Comparison of ENCODE assay signal across 9 mouse cellular contexts in the genomic region with DNA sequence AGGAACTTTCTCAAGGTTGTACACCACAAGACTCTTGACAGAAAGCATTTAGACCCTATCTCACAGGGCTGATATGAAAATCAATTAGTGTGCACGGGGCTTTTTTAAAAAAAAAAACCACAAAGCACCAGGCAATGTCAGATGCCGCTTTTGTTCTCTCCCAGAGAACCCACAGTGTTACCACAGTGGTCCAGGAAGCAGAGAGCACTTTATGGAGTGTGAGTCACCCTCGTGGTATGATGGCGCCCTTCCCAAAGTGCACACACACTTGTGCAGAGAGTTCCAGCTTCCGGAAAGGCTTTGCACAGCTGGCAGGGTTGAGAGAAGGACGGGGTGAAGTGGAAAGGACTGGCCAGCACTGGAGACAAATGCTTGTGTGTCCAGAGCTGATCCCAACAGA. TPM values are rescaled to one million over a fixed set of nuclear protein-coding genes. Genes with fewer than 3 reads are reported as not detected.
A peak's percentile ranks its signal among the peaks of the same experiment; 100 is the strongest.
DNase-seq lines count a peak whose midpoint lies in the region; ATAC-seq and TF ChIP-seq lines count a peak whose summit lies in the region.
"Had no signal": no experiment of that assay in that cellular context is flagged by ENCODE, and none has a peak within 500 bp of the region (broad histone marks: within the 10 kb centered on the region; RNA-seq: fewer than 3 reads in every experiment).

No protein-coding gene starts in this region.

- peak overlapping the region; percentile 32; the same call in 1 of the 2 replicates for H3K4me3 ChIP-seq in G1E (ENCODE audit: low read depth, low read length)
- no peak overlapping the region for H3K4me3 ChIP-seq in heart, embryonic 14.5 days (ENCODE audit: control insufficient read depth in 1 of 2, insufficient read depth in 1 of 2, low read depth in 1 of 2, low read length in 2 of 2)
- H3K4me3 ChIP-seq in liver, embryonic 16.5 days (ENCODE audit: low read depth, low read length), result peak overlapping the region; percentile 40
- H3K4me3 ChIP-seq: midbrain, embryonic 12.5 days had no signal

- peak overlapping the region; percentile 40 to 56 for H3K27ac ChIP-seq in heart, embryonic 14.5 days (replicated peaks in 1 of 2; ENCODE audit: control insufficient read depth in 1 of 2, insufficient read depth in 1 of 2, low read depth in 2 of 2, low read length in 2 of 2)
- peak overlapping the region; percentile 98 for H3K27ac ChIP-seq in liver, embryonic 16.5 days (ENCODE audit: low read length)
- H3K27ac ChIP-seq: midbrain, embryonic 12.5 days had no signal

- no peaks in the 10 kb centered on the region for H3K9me3 ChIP-seq in G1E (replicated peaks)
- H3K9me3 ChIP-seq in heart, embryonic 14.5 days (ENCODE audit: control insufficient read depth, low read length), result no peaks in the 10 kb centered on the region
- no peaks in the 10 kb centered on the region for H3K9me3 ChIP-seq in liver, embryonic 16.5 days (replicated peaks; ENCODE audit: control insufficient read depth, low read length)
- H3K9me3 ChIP-seq: midbrain, embryonic 12.5 days had no signal

- DNase-seq in G1E (ENCODE audit: low spot score), result no peak
- DNase-seq in adrenal gland, postnatal 36 days, result peak; percentile 28 to 40
- no peak for DNase-seq in cerebellum, postnatal 36 days
- no peak for DNase-seq in spleen, postnatal 36 days (ENCODE audit: low spot score in 2 of 2)
- DNase-seq in frontal cortex, postnatal 25 days (ENCODE audit: low spot score in 2 of 2), result no peak

- peaks cover 19% of the 10 kb centered on the region for H3K36me3 ChIP-seq in G1E (replicated peaks)
- no peaks in the 10 kb centered on the region for H3K36me3 ChIP-seq in heart, embryonic 14.5 days (ENCODE audit: control insufficient read depth, insufficient read depth, low read length)
- H3K36me3 ChIP-seq in liver, embryonic 16.5 days (ENCODE audit: control insufficient read depth, insufficient read depth), result no peaks in the 10 kb centered on the region; the same call in none of the 2 replicates
- H3K36me3 ChIP-seq: midbrain, embryonic 12.5 days had no signal

- H3K4me2 ChIP-seq in heart, embryonic 14.5 days (ENCODE audit: low read length), result peak overlapping the region; percentile 29
- H3K4me2 ChIP-seq in liver, embryonic 16.5 days (ENCODE audit: low read depth, low read length), result peak overlapping the region; percentile 67
- H3K4me2 ChIP-seq: midbrain, embryonic 12.5 days had no signal

- peak; percentile 24; the same call in 1 of the 2 replicates for ATAC-seq in G1E (ENCODE audit: extremely low read depth, insufficient number of reproducible peaks, low FRiP score, poor library complexity, severe bottlenecking)
- peak; percentile 62; the same call in 1 of the 2 replicates for ATAC-seq in heart, embryonic 14.5 days (ENCODE audit: insufficient number of reproducible peaks, insufficient read depth, low FRiP score, low read depth)
- no peak for ATAC-seq in liver, embryonic 16.5 days (ENCODE audit: low read depth)
- ATAC-seq in megakaryocyte-erythroid progenitor cell, adult 5-6 weeks (replicated peaks; ENCODE audit: low FRiP score, low TSS enrichment, poor library complexity, severe bottlenecking), result no peak

- no peak overlapping the region for H3K9ac ChIP-seq in heart, embryonic 14.5 days (ENCODE audit: low read length)
- peak overlapping the region; percentile 65 for H3K9ac ChIP-seq in liver, embryonic 16.5 days (ENCODE audit: low read depth, low read length)
- H3K9ac ChIP-seq: midbrain, embryonic 12.5 days had no signal

- H3K4me1 ChIP-seq in G1E (ENCODE audit: insufficient read depth, low read depth, low read length), result peaks cover 58% of the 10 kb centered on the region
- peaks cover 12 to 23% of the 10 kb centered on the region in 2 experiments for H3K4me1 ChIP-seq in heart, embryonic 14.5 days (ENCODE audit: control insufficient read depth in 2 of 2, insufficient read depth in 2 of 2, low read length in 2 of 2)
- H3K4me1 ChIP-seq in liver, embryonic 16.5 days (ENCODE audit: control insufficient read depth, low read depth, low read length), result peaks cover 53% of the 10 kb centered on the region

- 14% methylated on average over 6 of the region's 6 CpGs for WGBS in heart, embryonic 14.5 days
- WGBS in liver, embryonic 16.5 days (ENCODE audit: insufficient replicate concordance), result 14% methylated on average over 6 of the region's 6 CpGs

- H3K27me3 ChIP-seq in G1E (ENCODE audit: insufficient read depth, low read length), result peaks cover 41% of the 10 kb centered on the region
- peaks cover 21% of the 10 kb centered on the region for H3K27me3 ChIP-seq in heart, embryonic 14.5 days (ENCODE audit: control insufficient read depth, insufficient read depth, low read length)
- H3K27me3 ChIP-seq in liver, embryonic 16.5 days (ENCODE audit: control insufficient read depth, insufficient read depth, low read depth, low read length), result no peaks in the 10 kb centered on the region
- H3K27me3 ChIP-seq: midbrain, embryonic 12.5 days had no signal

- no peak for TF ChIP-seq CTCF in G1E (IDR thresholded peaks at IDR 0.05; ENCODE audit: low read depth, low read length)

RNA-seq across cellular contexts. Expression of gene Prokr1, which starts 8.1 kb away (rescaled TPM):
- 2.6 and 6.3 TPM in 2 replicates for total RNA-seq in G1E (2014; fragmentation: Nextera tagmentation)
- total RNA-seq in G1E (2017), result 1.9 and 3.3 TPM in 2 replicates
- polyA plus RNA-seq in G1E (2012), result 0.24 and 0.33 TPM in 2 replicates
- under 1 TPM; 0.36 to 0.63 TPM for total RNA-seq in adrenal gland, postnatal 36 days (2021)
- polyA plus RNA-seq in heart, embryonic 14.5 days (2014; fragmentation: Nextera tagmentation; extraction: Ambion mirVana), result 1.2 and 1.5 TPM in 2 replicates
- polyA plus RNA-seq in liver, embryonic 16.5 days (2015; fragmentation: Nextera tagmentation; extraction: Ambion mirVana), result 5.8 and 7.0 TPM in 2 replicates
- total RNA-seq in megakaryocyte-erythroid progenitor cell, adult 5-6 weeks (2014; fragmentation: Nextera tagmentation), result 0.27 and 2.0 TPM in 2 replicates
- total RNA-seq in megakaryocyte-erythroid progenitor cell, adult 5-6 weeks (2017), result 0.85 and 1.4 TPM in 2 replicates

RNA-seq across cellular contexts. Expression of gene Arhgap25, which starts 49.4 kb away (rescaled TPM):
- 20.3 and 22.8 TPM in 2 replicates for total RNA-seq in G1E (2014; fragmentation: Nextera tagmentation)
- total RNA-seq in G1E (2017), result 36.8 and 40.9 TPM in 2 replicates
- 3.1 and 4.8 TPM in 2 replicates for polyA plus RNA-seq in G1E (2012)
- 1 to 10 TPM; 2.8 to 3.7 TPM for total RNA-seq in adrenal gland, postnatal 36 days (2021)
- 3.9 and 4.3 TPM in 2 replicates for polyA plus RNA-seq in heart, embryonic 14.5 days (2014; fragmentation: Nextera tagmentation; extraction: Ambion mirVana)
- 4.7 and 5.1 TPM in 2 replicates for polyA plus RNA-seq in liver, embryonic 16.5 days (2015; fragmentation: Nextera tagmentation; extraction: Ambion mirVana)
- total RNA-seq in megakaryocyte-erythroid progenitor cell, adult 5-6 weeks (2014; fragmentation: Nextera tagmentation), result 4.4 and 6.9 TPM in 2 replicates
- total RNA-seq in megakaryocyte-erythroid progenitor cell, adult 5-6 weeks (2017), result 8.5 and 9.0 TPM in 2 replicates

Comparison
In these comparisons a context has a peak if more than half of its experiments do, and no peak if none do; other contexts are left out.
1. ATAC-seq: peak in G1E (single experiment) and heart, embryonic 14.5 days (single experiment); none in liver, embryonic 16.5 days (single experiment) and megakaryocyte-erythroid progenitor cell, adult 5-6 weeks (single experiment).
2. DNase-seq: peak in adrenal gland, postnatal 36 days (2 of 2); none in G1E (single experiment), cerebellum, postnatal 36 days (0 of 2), spleen, postnatal 36 days (0 of 2) and frontal cortex, postnatal 25 days (0 of 2).
3. H3K4me3 ChIP-seq: peak in G1E (single experiment) and liver, embryonic 16.5 days (single experiment); none in heart, embryonic 14.5 days (0 of 2).